Mouse (Mus musculus) liver, adult 2 months (tissue): ENCODE data around the gene Tmem132b. TPM values are rescaled to one million over a fixed set of nuclear protein-coding genes. Genes with fewer than 3 reads are reported as not detected.

ENCODE experiments used
- DNase-seq: peaks from one replicate; pipeline ENCODE4 v3.0.0-alpha.2; 2011; ENCODE audit warnings: low read depth, low spot score; ENCODE audit errors: extremely low read depth
- H3K27ac ChIP-seq: fragments of 200-500 bp; replicated peaks from 2 replicates; pipeline ENCODE4 v1.5.1; 2012; ENCODE audit warnings: low read depth, mild to moderate bottlenecking, control low read depth, inconsistent platforms, low read length; ENCODE audit not compliant: insufficient read depth
- H3K27me3 ChIP-seq: fragments of 200-500 bp; 2 replicates; pipeline ENCODE4 v1.6.1; 2012; ENCODE audit warnings: mild to moderate bottlenecking, moderate library complexity, low read length, inconsistent platforms; ENCODE audit not compliant: control insufficient read depth, insufficient read depth
- H3K36me3 ChIP-seq: fragments of 200-500 bp; 2 replicates; pipeline ENCODE4 v1.6.1; 2012; ENCODE audit warnings: low read length, inconsistent platforms; ENCODE audit not compliant: control insufficient read depth, insufficient read depth
- H3K4me1 ChIP-seq: fragments of 200-500 bp; 2 replicates; pipeline ENCODE4 v1.6.1; 2011; ENCODE audit warnings: low read length; ENCODE audit not compliant: control insufficient read depth, insufficient read depth
- H3K4me3 ChIP-seq: fragments of 200-500 bp; 2 replicates; pipeline ENCODE4 v1.5.1; 2011; ENCODE audit warnings: low read depth, mild to moderate bottlenecking, control low read depth, low read length, moderate library complexity; ENCODE audit not compliant: insufficient read depth
- H3K79me2 ChIP-seq: fragments of 200-500 bp; 2 replicates; pipeline ENCODE4 v1.6.1; 2012; ENCODE audit warnings: inconsistent platforms, mild to moderate bottlenecking, low read length, moderate library complexity; ENCODE audit not compliant: control insufficient read depth, insufficient read depth
- H3K9ac ChIP-seq: fragments of 200-500 bp; 2 replicates; pipeline ENCODE4 v1.6.1; 2012; ENCODE audit warnings: low read depth, mild to moderate bottlenecking, control low read depth, inconsistent platforms, low read length
- CTCF ChIP-seq: fragments of 200-500 bp; IDR thresholded peaks from 2 replicates; pipeline ENCODE4 v1.5.1; 2011; ENCODE audit warnings: low read depth, low read length, control low read depth
- POLR2A ChIP-seq: fragments of 200-500 bp; IDR thresholded peaks from 2 replicates; pipeline ENCODE4 v1.6.1; 2011; ENCODE audit warnings: low read length, control low read depth; ENCODE audit not compliant: insufficient read depth; ENCODE audit errors: extremely low read depth
- WGBS: fragments of 180-500 bp; shearing (Covaris S2); methylation state at CpG from one replicate; pipeline ENCODE4 v1.1.7; 2018; 5-methylcytosine and 5-hydroxymethylcytosine counted together
- polyA plus RNA-seq: library from polyadenylated mRNA; depleted of rRNA; stranded (reverse); fragments of >200 nt; gene quantifications from 2 replicates; pipeline ENCODE4 v1.2.3, GENCODE M21; 2012
- total RNA-seq: library from RNA; depleted of rRNA; stranded (reverse); fragments of >200 nt; gene quantifications from 2 replicates; pipeline ENCODE4 v1.2.3, GENCODE M21; 2014

The Tmem132b gene
- total and polyA plus RNA-seq, 2 experiments, result not detected

- 41% methylated on average over 5 of the region's 5 CpGs for WGBS
- Histone ChIP-seq H3K4me3 (no peak overlapping the region), H3K27ac (no peak overlapping the region), H3K79me2 (no peaks in the 10 kb centered on the region), H3K4me1 (no peaks in the 10 kb centered on the region), H3K36me3 (no peaks in the 10 kb centered on the region), H3K9ac (no peak overlapping the region), H3K27me3 (no peaks in the 10 kb centered on the region)
- TF ChIP-seq POLR2A (no peak), CTCF (no peak)
- DNase-seq, result no peak
These were observed 268.0 kb downstream of the Tmem132b start for GRCm38 (mm10) chr5:125799622-125800021.

GRCm38 (mm10) chr5:125800025-125800424 is 268.5 kb downstream of the Tmem132b start:
- Histone ChIP-seq H3K27ac (no peak overlapping the region), H3K27me3 (no peaks in the 10 kb centered on the region), H3K9ac (no peak overlapping the region), H3K36me3 (no peaks in the 10 kb centered on the region), H3K79me2 (no peaks in the 10 kb centered on the region), H3K4me3 (no peak overlapping the region), H3K4me1 (no peaks in the 10 kb centered on the region)
- WGBS, result 17% methylated on average over 11 of the region's 11 CpGs
- TF ChIP-seq POLR2A (no peak), CTCF (peak; percentile 28; the same call in 1 of the 2 replicates)
- no peak for DNase-seq

- Histone ChIP-seq H3K9ac (no peak overlapping the region), H3K27me3 (no peaks in the 10 kb centered on the region), H3K27ac (no peak overlapping the region), H3K36me3 (no peaks in the 10 kb centered on the region), H3K79me2 (no peaks in the 10 kb centered on the region), H3K4me3 (no peak overlapping the region), H3K4me1 (no peaks in the 10 kb centered on the region)
- 81% methylated on average over 7 of the region's 7 CpGs for WGBS
- DNase-seq, result no peak
- TF ChIP-seq POLR2A, result no peak
- no peak for TF ChIP-seq CTCF
These were observed 271.2 kb downstream of the Tmem132b start for GRCm38 (mm10) chr5:125802801-125803200.

GRCm38 (mm10) chr5:125805327-125805726 is 273.8 kb downstream of the Tmem132b start:
- WGBS, result 58% methylated on average over 5 of the region's 5 CpGs
- TF ChIP-seq POLR2A (no peak), CTCF (no peak)
- DNase-seq, result no peak

GRCm38 (mm10) chr5:125807861-125808260 is 276.3 kb downstream of the Tmem132b start:
- WGBS, result 80% methylated on average over 5 of the region's 5 CpGs
- H3K9ac ChIP-seq, result no peak overlapping the region

More at GRCm38 (mm10) chr5:125805327-125805726, 273.8 kb downstream of the Tmem132b start:
- no peaks in the 10 kb centered on the region for H3K79me2 ChIP-seq
- no peak overlapping the region for H3K27ac ChIP-seq
- H3K4me1 ChIP-seq, result no peaks in the 10 kb centered on the region
- no peak overlapping the region for H3K9ac ChIP-seq
- H3K36me3 ChIP-seq, result no peaks in the 10 kb centered on the region
- H3K4me3 ChIP-seq, result no peak overlapping the region
- H3K27me3 ChIP-seq, result no peaks in the 10 kb centered on the region

GRCm38 (mm10) chr5:125829342-125829741 is 297.8 kb downstream of the Tmem132b start:
- H3K79me2 ChIP-seq, result no peaks in the 10 kb centered on the region
- H3K9ac ChIP-seq, result no peak overlapping the region
- H3K36me3 ChIP-seq, result no peaks in the 10 kb centered on the region
- H3K27me3 ChIP-seq, result no peaks in the 10 kb centered on the region
- no peak overlapping the region for H3K27ac ChIP-seq
- 69% methylated on average over 3 of the region's 3 CpGs for WGBS
- DNase-seq, result no peak
- H3K4me3 ChIP-seq, result no peak overlapping the region
- TF ChIP-seq CTCF (no peak), POLR2A (no peak)
- no peaks in the 10 kb centered on the region for H3K4me1 ChIP-seq

More at GRCm38 (mm10) chr5:125807861-125808260, 276.3 kb downstream of the Tmem132b start:
- H3K79me2 ChIP-seq, result no peaks in the 10 kb centered on the region
- no peak for DNase-seq
- no peaks in the 10 kb centered on the region for H3K36me3 ChIP-seq
- H3K27me3 ChIP-seq, result no peaks in the 10 kb centered on the region
- H3K4me3 ChIP-seq, result no peak overlapping the region
- no peak for TF ChIP-seq CTCF
- TF ChIP-seq POLR2A, result no peak
- H3K4me1 ChIP-seq, result no peaks in the 10 kb centered on the region
- no peak overlapping the region for H3K27ac ChIP-seq
